Mouse (Mus musculus): ENCODE data around the gene Aldh9a1.

Gene Aldh9a1

GRCm38 (mm10) chr1:167384156-167384555, 34.4 kb downstream of the Aldh9a1 start:
- DNase-seq (ENCODE audit: low spot score) = no peak

- no peak for DNase-seq (ENCODE audit: low spot score)
Observed at GRCm38 (mm10) chr1:167385211-167385610, 35.4 kb downstream of the Aldh9a1 start.

- no peak for DNase-seq (ENCODE audit: low spot score)
Observed at GRCm38 (mm10) chr1:167385636-167386035, 35.8 kb downstream of the Aldh9a1 start.

- no peak for DNase-seq (ENCODE audit: low spot score)
Observed at GRCm38 (mm10) chr1:167386466-167386865, 36.7 kb downstream of the Aldh9a1 start.

GRCm38 (mm10) chr1:167387310-167387709, 37.5 kb downstream of the Aldh9a1 start:
- DNase-seq (ENCODE audit: low spot score) = no peak

GRCm38 (mm10) chr1:167387796-167388195, 38.0 kb downstream of the Aldh9a1 start:
- DNase-seq (ENCODE audit: low spot score) = no peak

- DNase-seq (ENCODE audit: low spot score) = no peak
Observed at GRCm38 (mm10) chr1:167388571-167388970, 38.8 kb downstream of the Aldh9a1 start.

GRCm38 (mm10) chr1:167389584-167389983, 39.8 kb downstream of the Aldh9a1 start:
- no peak for DNase-seq (ENCODE audit: low spot score)

GRCm38 (mm10) chr1:167390381-167390780, 40.6 kb downstream of the Aldh9a1 start:
- no peak for DNase-seq (ENCODE audit: low spot score)

- no peak for DNase-seq (ENCODE audit: low spot score)
Observed at GRCm38 (mm10) chr1:167391241-167391640, 41.5 kb downstream of the Aldh9a1 start.

- no peak for DNase-seq (ENCODE audit: low spot score)
Observed at GRCm38 (mm10) chr1:167392031-167392640, 42.3 kb downstream of the Aldh9a1 start.

- no peak for DNase-seq (ENCODE audit: low spot score)
Observed at GRCm38 (mm10) chr1:167392687-167393086, 42.9 kb downstream of the Aldh9a1 start.

GRCm38 (mm10) chr1:167393281-167393680, 43.5 kb downstream of the Aldh9a1 start:
- DNase-seq (ENCODE audit: low spot score) = no peak

- DNase-seq (ENCODE audit: low spot score) = peak; percentile 92
Observed at GRCm38 (mm10) chr1:167393683-167394492, 44.1 kb downstream of the Aldh9a1 start, which contains the start of gene Mgst3. Gene Mgst3 (minus strand): TSS chr1:167393841.

- no peak for DNase-seq (ENCODE audit: low spot score)
Observed at GRCm38 (mm10) chr1:167405237-167405636, 55.4 kb downstream of the Aldh9a1 start.

- no peak for DNase-seq (ENCODE audit: low spot score)
Observed at GRCm38 (mm10) chr1:167409601-167410000, 59.8 kb downstream of the Aldh9a1 start.

- no peak for DNase-seq (ENCODE audit: low spot score)
Observed at GRCm38 (mm10) chr1:167411991-167412715, 62.4 kb downstream of the Aldh9a1 start.

GRCm38 (mm10) chr1:167414846-167415245, 65.1 kb downstream of the Aldh9a1 start:
- peak; percentile 42 for DNase-seq (ENCODE audit: low spot score)

Measured in ovary, postnatal 10 days (tissue).